Mouse (Mus musculus) right cerebral cortex, postnatal 4 days (tissue): ENCODE results near the gene Kmt2b.

Source experiments
- DNase-seq: peaks from one replicate; pipeline ENCODE4 v3.0.0-alpha.2; 2022

Kmt2b gene

DNA sequence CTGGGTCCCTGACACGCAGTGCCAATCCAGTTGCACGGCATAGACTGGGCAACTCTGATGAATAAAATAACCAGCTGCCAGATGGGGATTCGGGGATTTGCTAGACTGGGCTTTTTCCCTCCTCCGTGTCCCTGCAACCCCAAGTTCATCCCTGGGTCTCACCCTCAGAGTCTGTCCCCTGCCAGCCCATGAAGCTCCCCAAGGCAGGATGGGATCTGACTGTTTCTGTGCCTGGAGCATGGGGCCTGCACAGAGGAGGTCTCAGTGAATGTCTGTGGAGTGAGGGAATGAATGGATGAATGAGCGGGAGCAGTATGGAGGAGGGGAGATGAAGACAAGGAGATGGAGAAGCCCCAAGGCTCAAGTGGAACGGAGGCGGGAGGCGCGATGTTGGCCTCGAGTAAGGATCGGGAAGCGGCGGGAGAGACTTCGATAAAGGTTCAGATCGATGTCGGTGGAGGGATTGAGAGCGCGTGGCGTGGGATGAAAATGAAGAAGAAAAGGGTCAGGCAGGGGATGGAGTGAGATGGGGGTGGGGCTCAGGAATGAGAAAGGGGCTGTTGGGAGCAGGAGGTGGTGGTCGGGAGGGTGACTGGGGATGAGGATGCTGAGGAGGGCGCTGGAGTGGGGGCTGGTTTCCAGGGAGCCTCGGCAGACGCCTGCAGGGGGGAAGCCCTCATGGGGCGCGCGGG lies 54.4 kb downstream of the Kmt2b start:
- peak; percentile 60 for DNase-seq

DNA sequence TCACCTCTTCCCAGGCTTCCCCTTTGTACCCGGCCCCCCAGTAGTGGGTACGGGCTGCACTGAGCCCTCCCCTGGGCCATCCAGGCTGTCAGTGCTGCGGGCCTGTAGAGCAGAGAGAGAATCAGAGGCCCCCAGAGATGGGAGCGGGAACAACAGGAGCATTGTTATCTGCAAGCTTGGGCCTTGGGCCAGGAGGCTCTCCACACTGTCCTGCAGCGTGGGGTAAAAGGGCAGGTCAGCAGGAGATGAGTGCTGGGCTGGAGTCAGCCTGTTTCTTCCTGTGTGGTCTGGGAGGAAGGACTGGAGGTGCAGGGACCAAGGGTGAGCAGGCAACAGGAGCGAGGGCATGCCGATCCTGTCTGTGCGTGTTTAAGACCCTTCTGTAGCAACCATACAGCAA lies 55.6 kb downstream of the Kmt2b start:
- peak; percentile 28 for DNase-seq

DNA sequence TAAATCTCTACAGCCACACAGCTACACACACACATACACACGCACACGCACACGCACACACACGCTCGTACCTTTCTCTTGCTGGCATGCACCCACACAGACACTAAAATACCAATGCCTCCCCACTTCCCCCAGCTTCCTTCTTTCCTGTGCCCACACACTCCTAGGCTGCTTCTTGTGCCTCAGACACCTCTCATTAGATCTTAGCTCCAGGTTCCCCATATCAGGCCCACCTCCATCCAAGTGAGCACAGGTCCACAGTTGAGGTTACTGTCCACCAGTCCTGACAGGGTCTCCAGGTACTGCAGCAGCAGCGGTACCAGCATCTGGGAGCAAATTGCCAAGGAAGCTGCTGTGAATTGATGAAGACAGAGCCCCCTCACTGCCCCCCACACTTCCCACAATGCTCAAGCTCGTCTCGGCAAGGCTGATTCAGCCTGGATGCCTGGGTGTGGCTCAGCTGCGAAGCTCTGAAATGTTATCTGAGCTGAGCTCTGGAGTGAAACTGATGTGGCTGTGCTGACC lies 57.2 kb downstream of the Kmt2b start:
- DNase-seq = no peak

DNA sequence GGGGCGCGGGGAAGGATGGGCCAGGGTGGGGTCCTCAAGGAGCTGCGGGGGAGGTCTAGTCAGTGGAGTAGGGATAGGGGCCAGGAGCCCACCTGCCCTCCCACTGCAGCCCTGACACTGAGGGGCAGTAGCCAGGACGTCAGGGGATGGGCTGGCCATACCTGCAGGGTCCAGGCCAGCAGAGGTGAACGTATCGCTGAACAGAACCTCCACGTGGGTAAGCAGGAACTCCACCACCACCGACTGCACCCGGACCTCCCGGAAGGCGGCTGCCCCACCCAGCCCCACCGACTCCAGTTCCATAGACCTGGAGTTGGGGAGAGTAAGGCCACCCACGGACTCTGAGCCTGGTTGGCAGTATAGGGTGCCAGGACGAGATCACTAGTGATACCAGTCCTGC lies 61.5 kb downstream of the Kmt2b start:
- no peak for DNase-seq

DNA sequence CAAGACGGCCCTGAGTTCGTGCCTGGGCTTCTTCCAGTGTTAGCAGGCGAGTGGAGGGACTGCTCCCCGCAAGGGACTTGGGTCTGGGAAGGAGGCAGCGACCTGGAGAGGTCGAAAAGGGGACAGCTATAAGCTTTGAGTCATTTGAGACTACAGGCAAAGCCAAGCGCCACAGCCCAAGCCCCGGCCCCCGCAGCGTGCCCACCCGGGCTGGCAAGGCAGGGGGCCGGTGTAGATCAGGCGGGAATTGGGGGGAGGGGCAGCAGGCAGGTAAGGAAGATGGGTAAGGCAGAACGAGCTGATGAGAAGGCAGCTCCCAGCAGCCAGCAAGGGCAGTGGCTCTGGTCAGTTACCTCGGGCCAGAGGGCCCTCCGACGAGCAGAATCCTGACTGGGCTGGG lies 62.1 kb downstream of the Kmt2b start:
- DNase-seq = no peak

DNA sequence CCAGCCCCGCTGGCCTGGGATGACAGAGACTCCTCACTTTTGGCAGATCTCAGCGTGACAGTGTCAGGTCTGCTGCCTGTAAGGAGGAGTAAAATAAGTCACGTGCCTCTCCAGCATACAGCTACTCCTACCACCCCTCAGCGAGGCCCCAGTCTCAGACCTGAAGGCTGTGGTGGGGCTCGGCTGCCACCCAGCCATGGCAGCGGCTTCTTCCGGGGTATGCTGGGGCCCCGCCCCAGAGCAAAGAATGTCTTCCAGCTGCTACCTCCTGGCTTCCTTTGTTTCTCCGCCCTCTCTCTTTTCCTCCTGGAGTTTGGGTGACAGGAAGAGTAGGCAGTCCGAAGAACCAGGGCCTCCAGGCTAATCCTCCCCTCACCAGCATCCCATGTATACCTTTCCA lies 62.6 kb downstream of the Kmt2b start:
- DNase-seq = no peak

DNA sequence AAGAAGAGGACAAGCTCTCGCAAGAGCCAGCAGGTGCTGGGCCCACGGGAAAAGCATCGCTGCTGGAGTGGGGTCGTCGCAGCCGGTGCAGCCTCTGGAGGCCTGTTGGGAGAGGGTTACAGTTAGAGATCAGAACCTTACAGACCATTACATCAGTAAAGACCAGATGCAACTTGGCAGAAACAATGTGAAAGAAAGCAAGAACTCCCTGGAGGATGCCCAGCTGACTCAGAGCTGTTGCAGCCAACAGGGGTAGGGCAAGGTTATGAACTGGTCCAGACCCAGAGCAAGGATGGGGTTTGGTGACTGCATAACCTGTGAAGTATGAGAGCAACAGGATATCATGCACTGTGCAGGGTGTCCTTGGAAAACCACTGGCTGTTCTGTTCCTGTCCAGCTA lies 64.0 kb downstream of the Kmt2b start:
- no peak for DNase-seq

DNA sequence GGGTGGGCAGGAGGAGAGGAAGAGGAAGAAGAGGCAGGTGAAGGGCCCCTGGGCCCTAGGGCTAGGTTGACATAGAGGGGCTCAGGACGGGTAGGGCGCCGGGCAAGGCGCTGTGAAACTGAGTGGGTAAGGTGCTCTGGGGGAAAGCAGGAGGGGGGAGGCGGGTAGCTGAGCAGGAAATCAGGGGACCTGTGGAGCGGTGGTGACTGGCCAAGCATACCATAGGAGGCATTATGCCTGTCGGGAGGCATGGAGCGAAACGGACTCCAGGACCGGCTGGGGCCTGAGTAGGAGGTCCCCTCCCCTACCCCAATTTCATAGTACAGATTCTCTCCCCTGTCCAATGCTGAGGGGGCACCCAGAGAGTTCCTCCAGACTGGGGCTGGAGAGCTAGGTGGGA lies 65.7 kb downstream of the Kmt2b start:
- DNase-seq = no peak

DNA sequence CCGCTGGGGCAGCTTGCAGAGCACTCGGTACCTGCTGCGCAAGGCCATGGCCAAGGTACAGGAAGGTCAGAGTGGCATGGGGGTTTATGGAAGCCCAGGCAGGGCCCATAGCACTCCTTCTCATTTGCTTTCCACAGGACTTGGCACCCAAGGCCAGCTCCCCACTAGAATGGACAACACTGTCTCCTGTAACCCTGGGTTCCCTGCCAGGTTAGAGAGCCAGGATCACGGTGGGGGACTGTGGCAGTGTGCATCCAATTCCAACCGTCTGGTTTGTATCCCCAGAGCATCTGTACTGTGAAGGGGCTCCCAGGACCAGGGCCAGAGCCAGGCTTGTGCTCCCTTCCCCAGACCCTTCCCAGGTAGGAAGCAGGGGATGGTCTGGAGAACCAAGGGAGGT lies 67.7 kb downstream of the Kmt2b start:
- DNase-seq = no peak

DNA sequence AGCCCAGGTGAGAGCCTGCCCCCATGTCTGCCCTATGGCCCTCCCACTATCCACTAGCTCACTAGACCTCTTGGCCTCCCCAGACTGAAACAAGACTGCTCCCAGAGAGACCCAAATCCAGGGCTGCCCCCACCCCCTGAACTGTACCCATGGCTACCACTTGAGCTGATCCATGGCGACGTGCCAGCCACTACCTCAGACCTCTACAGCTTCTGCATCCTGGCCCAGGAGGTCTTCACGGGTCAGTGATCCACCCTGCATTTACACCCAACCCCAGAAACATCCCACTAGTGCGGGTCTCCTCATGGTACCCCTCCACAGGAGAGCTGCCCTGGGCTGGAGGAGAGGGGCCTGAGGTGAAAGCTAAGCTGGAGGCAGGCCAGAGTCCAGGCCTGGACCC lies 68.1 kb downstream of the Kmt2b start:
- peak; percentile 52 for DNase-seq
